12 mouse cellular contexts compared by ENCODE assay signal in the genomic region with DNA sequence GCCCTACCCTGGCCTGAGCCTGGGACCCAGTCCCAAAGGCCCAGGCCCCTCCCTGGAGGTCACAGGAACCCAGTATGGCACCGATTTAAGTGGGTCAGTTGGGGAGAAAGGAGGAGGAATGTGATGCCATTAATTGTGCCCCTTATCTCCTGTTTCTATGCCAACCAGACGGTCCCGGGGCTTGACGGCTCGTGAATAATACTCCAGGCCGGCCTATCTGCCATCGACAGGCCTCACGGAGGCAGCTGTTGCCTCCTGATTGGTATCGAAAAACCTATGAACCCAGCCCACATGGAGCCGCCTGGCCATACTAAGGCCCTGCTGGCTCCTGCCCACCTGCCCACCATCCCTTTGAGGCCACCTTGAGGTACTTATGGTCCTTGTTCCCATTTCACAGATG. TPM values are rescaled to one million over a fixed set of nuclear protein-coding genes. Genes with fewer than 3 reads are reported as not detected.
A peak's percentile ranks its signal among the peaks of the same experiment; 100 is the strongest.
DNase-seq lines count a peak whose midpoint lies in the region; ATAC-seq and TF ChIP-seq lines count a peak whose summit lies in the region.
"Had no signal": no experiment of that assay in that cellular context is flagged by ENCODE, and none has a peak within 500 bp of the region (broad histone marks: within the 10 kb centered on the region; RNA-seq: fewer than 3 reads in every experiment).

No protein-coding gene starts in this region.

- no peaks in the 10 kb centered on the region for H3K9me3 ChIP-seq in heart, embryonic 12.5 days (replicated peaks)
- H3K9me3 ChIP-seq in G1E (replicated peaks): no peaks in the 10 kb centered on the region
- H3K9me3 ChIP-seq in liver, embryonic 14.5 days (ENCODE audit: control insufficient read depth, low read length): no peaks in the 10 kb centered on the region
- H3K9me3 ChIP-seq in midbrain, embryonic 13.5 days: no peaks in the 10 kb centered on the region
- H3K9me3 ChIP-seq: forebrain, embryonic 15.5 days; midbrain, embryonic 15.5 days had no signal

- 31% methylated on average over 10 of the region's 10 CpGs for WGBS in heart, embryonic 12.5 days
- 9% methylated on average over 10 of the region's 10 CpGs for WGBS in liver, embryonic 14.5 days (ENCODE audit: insufficient replicate concordance)
- 76% methylated on average over 10 of the region's 10 CpGs for WGBS in midbrain, embryonic 13.5 days
- 93% methylated on average over 10 of the region's 10 CpGs for WGBS in cerebellum, adult 2 months

- TF ChIP-seq POLR2A in cerebellum, adult 2 months (IDR thresholded peaks at IDR 0.05; ENCODE audit: borderline replicate concordance, insufficient read depth, low read length): no peak

- no peak for DNase-seq in heart, postnatal 4 days
- DNase-seq in G1E (ENCODE audit: low spot score): peak; percentile 52
- peak; percentile 98 for DNase-seq in c-Kit-positive CD71-positive TER-119-positive erythroid progenitor cells, embryonic 14.5 days (ENCODE audit: low spot score)
- peak; percentile 96 to 98 (median 97) for DNase-seq in liver, embryonic 14.5 days (ENCODE audit: low read depth in 3 of 3, low spot score in 3 of 3)
- no peak for DNase-seq in cerebellum, adult 2 months
- DNase-seq: right cerebral cortex, postnatal 4 days had no signal

- H3K4me3 ChIP-seq in heart, embryonic 12.5 days: peak overlapping the region; percentile 94; the same call in 1 of the 2 replicates
- peak overlapping the region; percentile 90; the same call in 1 of the 2 replicates for H3K4me3 ChIP-seq in G1E (ENCODE audit: low read depth, low read length)
- peak overlapping the region; percentile 89 to 91 for H3K4me3 ChIP-seq in liver, embryonic 14.5 days (ENCODE audit: insufficient read depth in 1 of 2, low read depth in 2 of 2, low read length in 2 of 2)
- no peak overlapping the region for H3K4me3 ChIP-seq in midbrain, embryonic 13.5 days (replicated peaks)
- H3K4me3 ChIP-seq in cerebellum, adult 2 months (replicated peaks; ENCODE audit: insufficient read depth, low read depth, low read length): no peak overlapping the region
- H3K4me3 ChIP-seq: forebrain, embryonic 15.5 days; midbrain, embryonic 15.5 days had no signal

- H3K4me1 ChIP-seq in heart, embryonic 12.5 days (replicated peaks): peaks cover 82% of the 10 kb centered on the region
- H3K4me1 ChIP-seq in G1E (ENCODE audit: insufficient read depth, low read depth, low read length): peaks cover 83% of the 10 kb centered on the region
- H3K4me1 ChIP-seq in liver, embryonic 14.5 days (replicated peaks; ENCODE audit: control insufficient read depth in 2 of 2, insufficient read depth in 2 of 2, low read length in 1 of 2): peaks cover 68 to 70% of the 10 kb centered on the region in 2 experiments
- H3K4me1 ChIP-seq in midbrain, embryonic 13.5 days (replicated peaks): peaks cover 81% of the 10 kb centered on the region
- H3K4me1 ChIP-seq in cerebellum, adult 2 months (ENCODE audit: control insufficient read depth, insufficient read depth, low read length): peaks cover 44% of the 10 kb centered on the region

- peak; percentile 96 for TF ChIP-seq EP300 in liver, embryonic 14.5 days (IDR thresholded peaks at IDR 0.05; ENCODE audit: low read depth)

- peaks cover 19% of the 10 kb centered on the region for H3K36me3 ChIP-seq in heart, embryonic 12.5 days
- H3K36me3 ChIP-seq in G1E (replicated peaks): peaks cover 85% of the 10 kb centered on the region
- peaks cover 41% of the 10 kb centered on the region for H3K36me3 ChIP-seq in liver, embryonic 14.5 days (replicated peaks; ENCODE audit: control insufficient read depth, insufficient read depth, low read depth)
- H3K36me3 ChIP-seq in midbrain, embryonic 13.5 days: no peaks in the 10 kb centered on the region
- H3K36me3 ChIP-seq: forebrain, embryonic 15.5 days; midbrain, embryonic 15.5 days had no signal

- no peak for TF ChIP-seq CTCF in G1E (IDR thresholded peaks at IDR 0.05; ENCODE audit: low read depth, low read length)
- TF ChIP-seq CTCF in liver, embryonic 14.5 days (IDR thresholded peaks at IDR 0.05; ENCODE audit: low read depth): no peak
- no peak for TF ChIP-seq CTCF in cerebellum, adult 2 months (IDR thresholded peaks at IDR 0.05; ENCODE audit: borderline replicate concordance, insufficient read depth, low read depth, low read length)

- ATAC-seq in heart, embryonic 12.5 days (ENCODE audit: insufficient number of reproducible peaks, low FRiP score): peak; percentile 34; the same call in 1 of the 2 replicates
- ATAC-seq in G1E (ENCODE audit: extremely low read depth, insufficient number of reproducible peaks, low FRiP score, poor library complexity, severe bottlenecking): peak; percentile 35
- ATAC-seq in liver, embryonic 14.5 days (ENCODE audit: insufficient read depth): peak; percentile 69
- ATAC-seq in granulocyte monocyte progenitor cell, adult 5-6 weeks (replicated peaks; ENCODE audit: poor library complexity, severe bottlenecking): no peak
- ATAC-seq in midbrain, embryonic 13.5 days: no peak
- ATAC-seq: forebrain, embryonic 15.5 days; inflammation-experienced regulatory T-cells, adult 6 months; midbrain, embryonic 15.5 days had no signal

- peak overlapping the region; percentile 86 for H3K27ac ChIP-seq in heart, embryonic 12.5 days (ENCODE audit: poor library complexity, severe bottlenecking)
- H3K27ac ChIP-seq in liver, embryonic 14.5 days: peak overlapping the region; percentile 98
- no peak overlapping the region for H3K27ac ChIP-seq in midbrain, embryonic 13.5 days
- no peak overlapping the region for H3K27ac ChIP-seq in cerebellum, adult 2 months (ENCODE audit: insufficient read depth, low read length)
- H3K27ac ChIP-seq: forebrain, embryonic 15.5 days; midbrain, embryonic 15.5 days had no signal

- 0 out of 2 replicates have a peak overlapping the region, but pooled peaks have one; percentile 90 for H3K9ac ChIP-seq in heart, embryonic 12.5 days
- peak overlapping the region; percentile 93 for H3K9ac ChIP-seq in liver, embryonic 14.5 days (replicated peaks)
- no peak overlapping the region for H3K9ac ChIP-seq in midbrain, embryonic 13.5 days (replicated peaks)
- H3K9ac ChIP-seq: forebrain, embryonic 15.5 days; midbrain, embryonic 15.5 days had no signal

- H3K4me2 ChIP-seq in heart, embryonic 12.5 days: peak overlapping the region; percentile 94
- peak overlapping the region; percentile 93 for H3K4me2 ChIP-seq in liver, embryonic 14.5 days (ENCODE audit: low read depth)
- H3K4me2 ChIP-seq in midbrain, embryonic 13.5 days (replicated peaks): no peak overlapping the region
- H3K4me2 ChIP-seq: forebrain, embryonic 15.5 days; midbrain, embryonic 15.5 days had no signal

- H3K27me3 ChIP-seq in heart, embryonic 12.5 days (replicated peaks): no peaks in the 10 kb centered on the region
- H3K27me3 ChIP-seq in G1E (ENCODE audit: insufficient read depth, low read length): peaks cover 11% of the 10 kb centered on the region; the same call in 1 of the 2 replicates
- H3K27me3 ChIP-seq in liver, embryonic 14.5 days (ENCODE audit: control insufficient read depth, insufficient read depth, low read length): no peaks in the 10 kb centered on the region
- peaks cover 50% of the 10 kb centered on the region for H3K27me3 ChIP-seq in midbrain, embryonic 13.5 days
- H3K27me3 ChIP-seq in cerebellum, adult 2 months (ENCODE audit: control insufficient read depth, insufficient read depth, low read length): no peaks in the 10 kb centered on the region

RNA-seq across cellular contexts. Expression of gene Zfpm1, which starts 5.0 kb away (rescaled TPM):
- 8.0 and 9.2 TPM in 2 replicates for polyA plus RNA-seq in heart, embryonic 12.5 days (2016; fragmentation: Nextera tagmentation; extraction: Ambion mirVana)
- 10 to 100 TPM; 45.7 to 47.0 TPM for total RNA-seq in heart, postnatal 4 days (2021)
- total RNA-seq in G1E (2014; fragmentation: Nextera tagmentation) (254 and 292 TPM in 2 replicates), G1E (2017) (53.1 and 54.4 TPM in 2 replicates)
- 1,150 and 1,251 TPM in 2 replicates for polyA plus RNA-seq in G1E (2012)
- 69.6 and 80.3 TPM in 2 replicates for polyA plus RNA-seq in liver, embryonic 14.5 days (2012; rRNA removed)
- polyA plus RNA-seq in liver, embryonic 14.5 days (2014; fragmentation: Nextera tagmentation; extraction: Ambion mirVana): 13.3 and 16.2 TPM in 2 replicates
- total RNA-seq in granulocyte monocyte progenitor cell, adult 5-6 weeks (2014; fragmentation: Nextera tagmentation): 1.7 and 3.4 TPM in 2 replicates
- total RNA-seq in granulocyte monocyte progenitor cell, adult 5-6 weeks (2017): 5.5 and 7.9 TPM in 2 replicates
- polyA plus RNA-seq in midbrain, embryonic 13.5 days (2015; fragmentation: Nextera tagmentation; extraction: Ambion mirVana): 1.5 and 2.1 TPM in 2 replicates
- 19.6 and 20.1 TPM in 2 replicates for polyA plus RNA-seq in cerebellum, adult 2 months (2012; rRNA removed)

Comparison
In these comparisons a context has a peak if more than half of its experiments do, and no peak if none do; other contexts are left out.
1. ATAC-seq: peak in heart, embryonic 12.5 days (single experiment), G1E (single experiment) and liver, embryonic 14.5 days (single experiment); none in granulocyte monocyte progenitor cell, adult 5-6 weeks (single experiment) and midbrain, embryonic 13.5 days (single experiment).
2. H3K27ac ChIP-seq: peak in heart, embryonic 12.5 days (single experiment) and liver, embryonic 14.5 days (single experiment); none in midbrain, embryonic 13.5 days (single experiment) and cerebellum, adult 2 months (single experiment).
3. H3K4me3 ChIP-seq: peak in heart, embryonic 12.5 days (single experiment), G1E (single experiment) and liver, embryonic 14.5 days (2 of 2); none in midbrain, embryonic 13.5 days (single experiment) and cerebellum, adult 2 months (single experiment).
4. DNase-seq: peak in G1E (single experiment), c-Kit-positive CD71-positive TER-119-positive erythroid progenitor cells, embryonic 14.5 days (single experiment) and liver, embryonic 14.5 days (3 of 3); none in heart, postnatal 4 days (single experiment) and cerebellum, adult 2 months (0 of 2).
5. RNA of gene Zfpm1, which starts 5.0 kb away (polyA plus RNA-seq): 1,150 to 1,251 TPM in G1E; 13.3 to 80.3 TPM in liver, embryonic 14.5 days, 19.6 to 20.1 TPM in cerebellum, adult 2 months, 8.0 to 9.2 TPM in heart, embryonic 12.5 days and 1.5 to 2.1 TPM in midbrain, embryonic 13.5 days; every median in the first group is over 10 times any median in the second.